Comparison of ENCODE assay signal across 8 mouse cellular contexts in the genomic region with DNA sequence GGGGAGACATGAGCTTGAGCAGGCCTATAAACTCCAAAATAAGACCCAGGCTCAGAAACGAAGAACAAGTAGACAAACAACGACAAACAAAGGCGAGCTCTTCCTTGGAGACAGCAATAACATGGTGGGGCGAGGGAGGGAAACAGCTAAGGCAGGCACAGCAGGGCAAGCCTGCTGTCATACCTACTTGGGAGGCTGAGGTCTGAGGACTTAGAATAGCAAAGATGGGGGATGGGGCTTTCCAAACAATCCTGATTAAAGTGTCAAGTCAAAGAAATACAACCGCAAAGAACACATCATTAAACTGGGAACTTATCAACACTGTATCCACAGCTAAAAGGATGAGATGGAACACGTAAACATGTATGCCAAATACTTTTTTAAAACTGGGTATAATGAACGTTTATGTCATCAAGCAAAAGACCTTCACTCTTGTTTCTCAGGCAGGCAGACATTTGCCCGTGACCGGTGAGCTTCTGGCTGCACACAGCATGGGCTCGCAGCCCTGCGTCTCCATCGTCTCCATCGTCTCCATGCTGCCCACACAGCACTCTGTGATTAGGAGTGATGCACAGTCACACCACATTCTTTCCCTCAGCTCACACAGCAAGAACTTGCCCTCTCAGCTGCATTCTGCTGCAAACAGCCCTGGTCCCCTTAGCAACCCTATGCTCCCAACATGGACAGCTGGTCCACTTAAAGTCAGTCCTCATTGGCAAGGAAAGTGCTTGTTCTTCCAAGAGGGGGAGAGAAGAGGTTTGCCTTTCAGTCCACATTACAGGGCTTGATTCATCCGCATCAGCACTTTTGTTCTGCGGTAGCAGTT. TPM values are rescaled to one million over a fixed set of nuclear protein-coding genes. Genes with fewer than 3 reads are reported as not detected.
DNase-seq lines count a peak whose midpoint lies in the region; ATAC-seq and TF ChIP-seq lines count a peak whose summit lies in the region.

No protein-coding gene starts in this region.

- ATAC-seq in hindbrain, postnatal 0 days: peak; percentile 99
- peak; percentile 60; the same call in 1 of the 2 replicates for ATAC-seq in limb, embryonic 14.5 days (ENCODE audit: low FRiP score, low read depth)
- peak; percentile 95 for ATAC-seq in neural tube, embryonic 14.5 days (ENCODE audit: low read depth)

- whole genome bisulfite sequencing in hindbrain, postnatal 0 days: 12% methylated on average over 15 of the region's 15 CpGs
- WGBS in limb, embryonic 14.5 days: 64% methylated on average over 15 of the region's 15 CpGs
- 15% methylated on average over 15 of the region's 15 CpGs for WGBS in neural tube, embryonic 14.5 days

- no peaks in the 10 kb centered on the region for H3K27me3 ChIP-seq in hindbrain, postnatal 0 days (ENCODE audit: insufficient read depth, low read length)
- H3K27me3 ChIP-seq in limb, embryonic 14.5 days (ENCODE audit: control insufficient read depth, insufficient read depth, low read length): no peaks in the 10 kb centered on the region
- no peaks in the 10 kb centered on the region for H3K27me3 ChIP-seq in neural tube, embryonic 14.5 days (ENCODE audit: control insufficient read depth, insufficient read depth, low read length)

- H3K9ac ChIP-seq in hindbrain, postnatal 0 days (replicated peaks; ENCODE audit: low read length): no peak overlapping the region
- no peak overlapping the region; the same call in 1 of the 2 replicates for H3K9ac ChIP-seq in limb, embryonic 14.5 days (ENCODE audit: low read depth, low read length, severe bottlenecking)
- no peak overlapping the region for H3K9ac ChIP-seq in neural tube, embryonic 14.5 days (replicated peaks; ENCODE audit: low read depth, low read length)

- H3K4me2 ChIP-seq in hindbrain, postnatal 0 days (ENCODE audit: low read depth, low read length): peak overlapping the region; percentile 16; the same call in 1 of the 2 replicates
- no peak overlapping the region for H3K4me2 ChIP-seq in limb, embryonic 14.5 days (replicated peaks; ENCODE audit: low read depth, low read length, severe bottlenecking)
- H3K4me2 ChIP-seq in neural tube, embryonic 14.5 days (ENCODE audit: low read depth, low read length): peak overlapping the region; percentile 14; the same call in 1 of the 2 replicates

- H3K4me1 ChIP-seq in hindbrain, postnatal 0 days (ENCODE audit: insufficient read depth, low read length): peaks cover 16% of the 10 kb centered on the region
- peaks cover 11% of the 10 kb centered on the region for H3K4me1 ChIP-seq in limb, embryonic 14.5 days (ENCODE audit: control insufficient read depth, insufficient read depth, low read length)
- peaks cover 19% of the 10 kb centered on the region for H3K4me1 ChIP-seq in neural tube, embryonic 14.5 days (ENCODE audit: control insufficient read depth, insufficient read depth, low read length)

- TF ChIP-seq CTCF in hindbrain, postnatal 0 days (IDR thresholded peaks at IDR 0.05; ENCODE audit: low read depth): no peak

- no peak overlapping the region for H3K4me3 ChIP-seq in hindbrain, postnatal 0 days (ENCODE audit: low read length)
- H3K4me3 ChIP-seq in limb, embryonic 14.5 days (replicated peaks; ENCODE audit: low read length): no peak overlapping the region
- H3K4me3 ChIP-seq in neural tube, embryonic 14.5 days (ENCODE audit: low read depth, low read length): no peak overlapping the region

- H3K27ac ChIP-seq in hindbrain, postnatal 0 days: peak overlapping the region; percentile 89
- no peak overlapping the region for H3K27ac ChIP-seq in limb, embryonic 14.5 days (replicated peaks; ENCODE audit: low read depth, low read length)
- peak overlapping the region; percentile 82 for H3K27ac ChIP-seq in neural tube, embryonic 14.5 days (ENCODE audit: low read depth, low read length)

- DNase-seq in NIH3T3 (ENCODE audit: low read depth): peak; percentile 28
- peak; percentile 35 for DNase-seq in cerebellum, adult 9-10 months
- DNase-seq in frontal cortex, postnatal 10 days (ENCODE audit: low spot score in 2 of 2): peak; percentile 29 to 61
- DNase-seq in hindbrain, postnatal 0 days (ENCODE audit: low spot score): peak; percentile 90
- peak; percentile 11 for DNase-seq in limb, embryonic 14.5 days (ENCODE audit: low spot score)
- no peak for DNase-seq in thymus, adult 18-20 months
- no peak for DNase-seq in spleen, postnatal 10 days (ENCODE audit: low spot score in 2 of 2)

- TF ChIP-seq POLR2A in limb, embryonic 14.5 days (IDR thresholded peaks at IDR 0.05; ENCODE audit: borderline replicate concordance, extremely low read depth, insufficient read depth, insufficient read length): no peak

- no peaks in the 10 kb centered on the region for H3K9me3 ChIP-seq in hindbrain, postnatal 0 days (ENCODE audit: low read length)
- H3K9me3 ChIP-seq in limb, embryonic 14.5 days (ENCODE audit: control insufficient read depth, low read length): no peaks in the 10 kb centered on the region
- H3K9me3 ChIP-seq in neural tube, embryonic 14.5 days (ENCODE audit: control insufficient read depth, low read length): no peaks in the 10 kb centered on the region

- H3K36me3 ChIP-seq in hindbrain, postnatal 0 days (ENCODE audit: insufficient read depth, low read length): no peaks in the 10 kb centered on the region
- H3K36me3 ChIP-seq in limb, embryonic 14.5 days (ENCODE audit: control insufficient read depth, insufficient read depth, low read length): peaks cover 19% of the 10 kb centered on the region
- no peaks in the 10 kb centered on the region for H3K36me3 ChIP-seq in neural tube, embryonic 14.5 days (ENCODE audit: control insufficient read depth, insufficient read depth, low read length)

RNA-seq across cellular contexts. Expression of a gene that starts 31.1 kb away (rescaled TPM):
- 234 and 266 TPM in 2 replicates for total RNA-seq in hindbrain, postnatal 0 days (2014; rRNA removed)
- polyA plus RNA-seq in hindbrain, postnatal 0 days (2015; fragmentation: Nextera tagmentation; extraction: Ambion mirVana): 216 and 219 TPM in 2 replicates
- 207 and 231 TPM in 2 replicates for polyA plus RNA-seq in limb, embryonic 14.5 days (2012; rRNA removed)
- 253 and 262 TPM in 2 replicates for polyA plus RNA-seq in limb, embryonic 14.5 days (2014; fragmentation: Nextera tagmentation; extraction: Ambion mirVana)
- 272 and 288 TPM in 2 replicates for polyA plus RNA-seq in neural tube, embryonic 14.5 days (2014; fragmentation: Nextera tagmentation; extraction: Ambion mirVana)

RNA-seq across cellular contexts. Expression of a gene that starts 49.6 kb away (rescaled TPM):
- total RNA-seq in hindbrain, postnatal 0 days (2014; rRNA removed): 0.16 TPM in 1 of 2 replicates, not detected in the other
- not detected in 2 replicates for polyA plus RNA-seq in hindbrain, postnatal 0 days (2015; fragmentation: Nextera tagmentation; extraction: Ambion mirVana)
- polyA plus RNA-seq in limb, embryonic 14.5 days (2012; rRNA removed): 0.09 and 0.12 TPM in 2 replicates
- polyA plus RNA-seq in limb, embryonic 14.5 days (2014; fragmentation: Nextera tagmentation; extraction: Ambion mirVana): not detected in 2 replicates
- polyA plus RNA-seq in neural tube, embryonic 14.5 days (2014; fragmentation: Nextera tagmentation; extraction: Ambion mirVana): 0.18 TPM in 1 of 2 replicates, not detected in the other

RNA-seq across cellular contexts. Expression of a gene that starts 53.6 kb away (rescaled TPM):
- 18.9 and 19.3 TPM in 2 replicates for total RNA-seq in hindbrain, postnatal 0 days (2014; rRNA removed)
- polyA plus RNA-seq in hindbrain, postnatal 0 days (2015; fragmentation: Nextera tagmentation; extraction: Ambion mirVana): 19.1 and 19.4 TPM in 2 replicates
- 36.6 and 44.1 TPM in 2 replicates for polyA plus RNA-seq in limb, embryonic 14.5 days (2012; rRNA removed)
- polyA plus RNA-seq in limb, embryonic 14.5 days (2014; fragmentation: Nextera tagmentation; extraction: Ambion mirVana): 29.1 and 32.8 TPM in 2 replicates
- 34.1 and 37.7 TPM in 2 replicates for polyA plus RNA-seq in neural tube, embryonic 14.5 days (2014; fragmentation: Nextera tagmentation; extraction: Ambion mirVana)

Comparison
In these comparisons a context has a peak if more than half of its experiments do, and no peak if none do; other contexts are left out.
1. DNase-seq: peak in NIH3T3 (single experiment), cerebellum, adult 9-10 months (single experiment), frontal cortex, postnatal 10 days (2 of 2), hindbrain, postnatal 0 days (single experiment) and limb, embryonic 14.5 days (single experiment); none in thymus, adult 18-20 months (0 of 2) and spleen, postnatal 10 days (0 of 2).
2. Peak in every context shown above with its lines, with median percentiles within 50 percentile points of each other: ATAC-seq.